Mouse (Mus musculus): ENCODE results near the gene Stra8. TPM values are rescaled to one million over a fixed set of nuclear protein-coding genes. Genes with fewer than 3 reads are reported as not detected.

The Stra8 gene
- total and polyA plus RNA-seq, 2 experiments from 2014 or later = not detected

DNA sequence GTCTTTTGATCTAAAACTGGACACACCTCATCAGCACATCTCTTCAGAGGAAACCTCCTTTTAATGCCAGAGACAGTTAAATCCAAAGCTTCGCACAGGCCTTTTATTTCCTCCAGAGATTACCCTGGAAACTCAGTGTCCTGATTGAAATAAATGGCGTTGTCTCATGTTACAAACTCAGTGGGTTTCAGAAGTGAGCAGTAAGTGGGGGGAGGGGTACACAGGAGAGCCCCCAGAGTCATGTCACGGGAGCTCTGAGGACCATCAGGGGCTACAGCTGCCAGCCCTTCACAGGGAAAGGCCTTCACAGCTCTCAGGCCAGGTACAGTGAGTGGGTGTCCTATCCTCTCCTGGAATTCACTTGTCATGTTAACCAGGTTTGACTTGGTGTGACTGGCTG, 51.2 kb downstream of the Stra8 start:
- TF ChIP-seq EP300 (IDR thresholded peaks at IDR 0.05; ENCODE audit: low read depth) (no peak), CTCF (IDR thresholded peaks at IDR 0.05; ENCODE audit: low read depth) (no peak)
- ATAC-seq (ENCODE audit: insufficient read depth, low read depth) (no peak), DNase-seq (ENCODE audit: low spot score) (no peak)
- Histone ChIP-seq H3K4me2 (ENCODE audit: low read depth, low read length) (no peak overlapping the region), H3K9ac (replicated peaks; ENCODE audit: low read depth, low read length) (no peak overlapping the region), H3K9me3 (replicated peaks; ENCODE audit: control insufficient read depth, low read length) (no peaks in the 10 kb centered on the region), H3K4me3 (ENCODE audit: low read depth, low read length) (no peak overlapping the region), H3K27ac (ENCODE audit: low read depth) (no peak overlapping the region), H3K27me3 (ENCODE audit: control insufficient read depth, insufficient read depth, low read length) (no peaks in the 10 kb centered on the region), H3K4me1 (ENCODE audit: control insufficient read depth, insufficient read depth) (no peaks in the 10 kb centered on the region), H3K36me3 (replicated peaks; ENCODE audit: control insufficient read depth, insufficient read depth, low read length) (no peaks in the 10 kb centered on the region)
- 67% methylated on average over 3 of the region's 3 CpGs for WGBS

DNA sequence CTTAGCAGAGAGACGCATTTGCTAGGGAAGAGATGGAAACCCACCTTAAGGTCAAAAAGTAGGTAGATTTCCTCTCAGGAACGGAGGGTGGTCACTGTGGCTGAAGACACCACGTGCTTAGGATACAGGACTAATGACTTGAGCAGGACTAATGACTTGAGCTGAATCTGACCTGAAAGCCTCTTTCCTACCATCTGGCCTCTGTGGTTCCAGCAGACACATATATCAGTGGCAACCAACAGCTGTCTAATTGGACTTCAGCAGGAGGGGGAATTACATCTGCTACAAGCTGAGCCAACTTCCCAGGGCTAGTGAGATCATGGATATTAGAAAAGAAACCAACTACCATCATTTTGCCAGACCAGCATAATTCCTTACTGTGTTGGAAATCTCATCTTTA, 59.3 kb downstream of the Stra8 start:
- H3K4me3 ChIP-seq (ENCODE audit: low read depth, low read length) = no peak overlapping the region
- no peak for TF ChIP-seq CTCF (IDR thresholded peaks at IDR 0.05; ENCODE audit: low read depth)
- 87% methylated on average over 3 of the region's 3 CpGs for WGBS
- no peak overlapping the region for H3K27ac ChIP-seq (ENCODE audit: low read depth)
- ATAC-seq (ENCODE audit: insufficient read depth, low read depth) = no peak
- no peak for DNase-seq (ENCODE audit: low spot score)
- H3K9me3 ChIP-seq (replicated peaks; ENCODE audit: control insufficient read depth, low read length) = no peaks in the 10 kb centered on the region
- H3K9ac ChIP-seq (replicated peaks; ENCODE audit: low read depth, low read length) = no peak overlapping the region
- H3K36me3 ChIP-seq (replicated peaks; ENCODE audit: control insufficient read depth, insufficient read depth, low read length) = no peaks in the 10 kb centered on the region
- no peak overlapping the region for H3K4me2 ChIP-seq (ENCODE audit: low read depth, low read length)
- no peaks in the 10 kb centered on the region for H3K27me3 ChIP-seq (ENCODE audit: control insufficient read depth, insufficient read depth, low read length)
- H3K4me1 ChIP-seq (ENCODE audit: control insufficient read depth, insufficient read depth) = no peaks in the 10 kb centered on the region

- no peaks in the 10 kb centered on the region for H3K27me3 ChIP-seq (ENCODE audit: control insufficient read depth, insufficient read depth, low read length)
- no peak for DNase-seq (ENCODE audit: low spot score)
- 59% methylated on average over 9 of the region's 9 CpGs for WGBS
- H3K4me1 ChIP-seq (ENCODE audit: control insufficient read depth, insufficient read depth) = no peaks in the 10 kb centered on the region
- H3K4me3 ChIP-seq (ENCODE audit: low read depth, low read length) = no peak overlapping the region
- no peak overlapping the region for H3K4me2 ChIP-seq (ENCODE audit: low read depth, low read length)
- no peak for TF ChIP-seq CTCF (IDR thresholded peaks at IDR 0.05; ENCODE audit: low read depth)
- TF ChIP-seq EP300 (IDR thresholded peaks at IDR 0.05; ENCODE audit: low read depth) = no peak
- no peaks in the 10 kb centered on the region for H3K9me3 ChIP-seq (replicated peaks; ENCODE audit: control insufficient read depth, low read length)
- no peak overlapping the region for H3K9ac ChIP-seq (replicated peaks; ENCODE audit: low read depth, low read length)
- H3K27ac ChIP-seq (ENCODE audit: low read depth) = no peak overlapping the region
- no peak for ATAC-seq (ENCODE audit: insufficient read depth, low read depth)
- H3K36me3 ChIP-seq (replicated peaks; ENCODE audit: control insufficient read depth, insufficient read depth, low read length) = no peaks in the 10 kb centered on the region
Observed at GRCm38 (mm10) chr6:34980661-34981060, 60.7 kb downstream of the Stra8 start.

DNA sequence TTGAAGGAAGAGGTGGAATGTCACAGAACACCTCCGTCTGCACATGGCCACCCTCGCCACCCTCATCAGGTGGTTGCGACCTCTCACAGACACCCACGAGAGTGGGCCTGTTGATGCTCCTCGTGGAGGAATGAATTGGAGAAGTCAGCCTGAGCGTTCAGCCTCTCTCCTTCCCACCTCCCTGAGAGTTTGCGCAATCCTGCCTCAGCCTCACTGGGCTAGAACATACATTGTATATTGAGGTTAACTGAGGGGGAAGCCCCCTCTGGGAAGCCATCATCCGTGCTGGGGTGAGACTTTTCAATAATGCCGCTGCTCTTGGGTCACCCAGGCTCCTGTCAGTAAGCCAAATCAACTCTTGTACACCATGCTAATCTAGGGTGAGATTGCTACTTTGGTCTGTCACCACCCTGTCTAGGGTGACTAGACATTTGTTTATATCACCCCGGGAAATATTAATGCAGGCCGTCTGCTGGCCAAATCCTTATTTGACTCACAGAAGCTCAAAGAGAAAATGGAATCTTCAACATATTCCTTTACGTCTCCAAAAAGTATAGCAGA, 67.2 kb downstream of the Stra8 start:
- no peaks in the 10 kb centered on the region for H3K36me3 ChIP-seq (replicated peaks; ENCODE audit: control insufficient read depth, insufficient read depth, low read length)
- peaks cover 15% of the 10 kb centered on the region for H3K4me1 ChIP-seq (ENCODE audit: control insufficient read depth, insufficient read depth)
- ATAC-seq (ENCODE audit: insufficient read depth, low read depth) (peak; percentile 53; the same call in 1 of the 2 replicates), DNase-seq (ENCODE audit: low spot score) (no peak)
- H3K4me2 ChIP-seq (ENCODE audit: low read depth, low read length) = peak overlapping the region; percentile 24; the same call in 1 of the 2 replicates
- H3K27me3 ChIP-seq (ENCODE audit: control insufficient read depth, insufficient read depth, low read length) = no peaks in the 10 kb centered on the region
- 58% methylated on average over 12 of the region's 12 CpGs for WGBS
- H3K9ac ChIP-seq (replicated peaks; ENCODE audit: low read depth, low read length) = no peak overlapping the region
- H3K4me3 ChIP-seq (ENCODE audit: low read depth, low read length) = no peak overlapping the region
- no peaks in the 10 kb centered on the region for H3K9me3 ChIP-seq (replicated peaks; ENCODE audit: control insufficient read depth, low read length)
- H3K27ac ChIP-seq (ENCODE audit: low read depth) = no peak overlapping the region
- TF ChIP-seq EP300 (IDR thresholded peaks at IDR 0.05; ENCODE audit: low read depth) (no peak), CTCF (IDR thresholded peaks at IDR 0.05; ENCODE audit: low read depth) (no peak)

- no peak within 1 kb of the TSS for H3K9ac ChIP-seq (replicated peaks; ENCODE audit: low read depth, low read length)
- H3K27ac ChIP-seq (ENCODE audit: low read depth) = no peak within 1 kb of the TSS
- no peaks in the 10 kb centered on the region for H3K27me3 ChIP-seq (ENCODE audit: control insufficient read depth, insufficient read depth, low read length)
- DNase-seq (ENCODE audit: low spot score) (no peak), ATAC-seq (ENCODE audit: insufficient read depth, low read depth) (no peak)
- TF ChIP-seq EP300 (IDR thresholded peaks at IDR 0.05; ENCODE audit: low read depth) (no peak), CTCF (IDR thresholded peaks at IDR 0.05; ENCODE audit: low read depth) (no peak)
- H3K4me2 ChIP-seq (ENCODE audit: low read depth, low read length) = peak within 1 kb of the TSS; percentile 24; the same call in 1 of the 2 replicates
- no peak within 1 kb of the TSS for H3K4me3 ChIP-seq (ENCODE audit: low read depth, low read length)
- H3K9me3 ChIP-seq (replicated peaks; ENCODE audit: control insufficient read depth, low read length) = no peaks in the 10 kb centered on the region
- H3K36me3 ChIP-seq (replicated peaks; ENCODE audit: control insufficient read depth, insufficient read depth, low read length) = no peaks in the 10 kb centered on the region
- peaks cover 15% of the 10 kb centered on the region for H3K4me1 ChIP-seq (ENCODE audit: control insufficient read depth, insufficient read depth)
- 13% methylated on average over 20 of the region's 20 CpGs for WGBS
Observed at GRCm38 (mm10) chr6:34988081-34988761, 68.3 kb downstream of the Stra8 start, which contains the start of gene Slc23a4. Slc23a4 (minus strand) TSS chr6:34988404.

Other genes with a start within 250 kb of the Stra8 start
- 3.6 and 17.1 TPM in 2 replicates for gene Agbl3, start 139.7 kb upstream of the Stra8 start, total RNA-seq (2014; rRNA removed; ENCODE audit: low replicate concordance)
- 7.9 and 8.0 TPM in 2 replicates for gene Agbl3, start 139.7 kb upstream of the Stra8 start, polyA plus RNA-seq (2015; fragmentation: Nextera tagmentation; extraction: Ambion mirVana)
- gene Tmem140, start 57.0 kb upstream of the Stra8 start, total RNA-seq (2014; rRNA removed; ENCODE audit: low replicate concordance) = 7.7 and 10.6 TPM in 2 replicates
- gene Tmem140, start 57.0 kb upstream of the Stra8 start, polyA plus RNA-seq (2015; fragmentation: Nextera tagmentation; extraction: Ambion mirVana) = 5.3 and 6.1 TPM in 2 replicates
- gene Cyren, start 42.1 kb upstream of the Stra8 start, total RNA-seq (2014; rRNA removed; ENCODE audit: low replicate concordance) = 1.7 and 6.3 TPM in 2 replicates
- 6.1 and 6.3 TPM in 2 replicates for gene Cyren, start 42.1 kb upstream of the Stra8 start, polyA plus RNA-seq (2015; fragmentation: Nextera tagmentation; extraction: Ambion mirVana)
- 24.9 and 25.2 TPM in 2 replicates for gene Wdr91, start 9.3 kb upstream of the Stra8 start, total RNA-seq (2014; rRNA removed; ENCODE audit: low replicate concordance)
- 7.7 and 8.6 TPM in 2 replicates for gene Wdr91, start 9.3 kb upstream of the Stra8 start, polyA plus RNA-seq (2015; fragmentation: Nextera tagmentation; extraction: Ambion mirVana)
- 0.04 and 0.77 TPM in 2 replicates for gene Slc23a4, start 68.2 kb downstream of the Stra8 start, total RNA-seq (2014; rRNA removed; ENCODE audit: low replicate concordance)
- 0.22 and 0.42 TPM in 2 replicates for gene Slc23a4, start 68.2 kb downstream of the Stra8 start, polyA plus RNA-seq (2015; fragmentation: Nextera tagmentation; extraction: Ambion mirVana)
- 10.2 and 13.3 TPM in 2 replicates for gene Cnot4, start 213.6 kb downstream of the Stra8 start, total RNA-seq (2014; rRNA removed; ENCODE audit: low replicate concordance)
- gene Cnot4, start 213.6 kb downstream of the Stra8 start, polyA plus RNA-seq (2015; fragmentation: Nextera tagmentation; extraction: Ambion mirVana) = 15.0 and 17.4 TPM in 2 replicates

Data from heart, postnatal 0 days (tissue).